Mouse (Mus musculus) bone marrow macrophage, adult 2 months (primary cell): ENCODE measurements around the gene Alg3.

Experiments
- CTCF ChIP-seq: IDR thresholded peaks from 2 replicates; pipeline ENCODE4 v1.5.1; 2012; ENCODE audit warnings: low read depth, mild to moderate bottlenecking, low read length, moderate library complexity
- POLR2A ChIP-seq: IDR thresholded peaks from 2 replicates; pipeline ENCODE4 v1.6.1; 2012; ENCODE audit warnings: mild to moderate bottlenecking, low read depth, low read length, borderline replicate concordance

DNA sequence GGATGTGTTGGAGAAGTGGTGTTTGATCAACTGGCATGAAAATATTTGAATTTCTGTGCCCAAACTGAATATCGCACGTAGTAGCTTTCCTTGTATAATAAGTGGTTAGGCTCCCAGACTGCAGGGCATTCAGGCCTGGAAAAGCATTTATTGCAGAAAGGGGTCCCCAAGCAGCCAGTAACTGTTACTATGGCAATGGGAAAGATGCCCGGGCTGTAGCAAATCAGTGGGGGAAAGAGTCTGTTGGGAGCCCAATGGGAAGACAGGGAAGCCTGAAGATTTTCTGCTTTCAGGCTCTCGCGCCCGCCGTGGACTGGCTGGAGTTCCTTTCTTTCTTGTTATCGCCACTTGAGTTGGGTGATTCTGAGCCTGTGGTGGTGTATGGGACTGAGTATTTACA lies 26.8 kb upstream of the Alg3 start:
- TF ChIP-seq CTCF = no peak
- no peak for TF ChIP-seq POLR2A
